Mouse (Mus musculus) thymus, adult 2 months (tissue): ENCODE measurements around the gene Gm21972.

ENCODE experiments used
- CTCF ChIP-seq: fragments of 200-500 bp; IDR thresholded peaks from 2 replicates; pipeline ENCODE4 v1.5.1; 2012; ENCODE audit warnings: mild to moderate bottlenecking, control low read depth, low read length, moderate library complexity, borderline replicate concordance; ENCODE audit not compliant: control insufficient read depth, poor library complexity, insufficient read depth; ENCODE audit errors: extremely low read depth
- POLR2A ChIP-seq: fragments of 200-500 bp; IDR thresholded peaks from 2 replicates; pipeline ENCODE4 v1.6.1; 2012; ENCODE audit warnings: mild to moderate bottlenecking, low read length, control low read depth, moderate library complexity; ENCODE audit not compliant: control insufficient read depth, poor library complexity, insufficient read depth; ENCODE audit errors: extremely low read depth

DNA sequence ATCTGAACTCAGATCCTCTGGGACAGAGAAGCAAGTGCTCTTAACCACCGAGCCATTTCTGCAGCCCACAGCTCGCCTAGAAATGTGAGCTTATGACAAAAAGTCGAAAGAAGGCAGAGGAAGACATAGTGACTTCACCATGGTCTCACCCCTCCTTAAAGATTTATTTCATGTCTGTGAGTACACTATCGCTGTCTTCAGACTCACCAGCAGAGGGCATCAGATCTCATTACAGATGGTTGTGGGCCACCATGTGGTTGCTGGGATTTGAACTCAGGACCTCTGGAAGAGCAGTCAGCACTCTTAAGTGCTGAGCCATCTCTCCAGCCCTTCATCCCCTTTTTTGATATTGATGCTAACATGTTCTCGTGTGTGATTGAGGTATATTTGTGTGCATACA is 41.2 kb downstream of the Gm21972 start:
- TF ChIP-seq CTCF (no peak), POLR2A (no peak)
